Mouse (Mus musculus) CH12.LX (cell line): ENCODE data around the gene Lhfpl3. TPM values are rescaled to one million over a fixed set of nuclear protein-coding genes. Genes with fewer than 3 reads are reported as not detected.
A peak's percentile ranks its signal among the peaks of the same experiment; 100 is the strongest.

Source experiments
- DNase-seq: peaks from one replicate; pipeline ENCODE4 v3.0.0-alpha.2; 2013; ENCODE audit errors: extremely low read depth
- H3K27ac ChIP-seq: 2 replicates; pipeline ENCODE4 v1.5.1; 2012; ENCODE audit warnings: low read depth, mild to moderate bottlenecking, control low read depth, moderate library complexity; ENCODE audit not compliant: insufficient read depth
- H3K27me3 ChIP-seq: replicated peaks from 2 replicates; pipeline ENCODE3; 2012; ENCODE audit warnings: inconsistent platforms
- H3K36me3 ChIP-seq, 2 experiments: replicated peaks in 1 of 2; 2 replicates each; pipeline versions ENCODE3 to v1.6.1; 2012; ENCODE audit warnings: inconsistent platforms in 1 of 2, low read length in 1 of 2, mild to moderate bottlenecking in 1 of 2, mixed read lengths in 1 of 2, moderate library complexity in 1 of 2; ENCODE audit not compliant: control insufficient read depth in 1 of 2, insufficient read depth in 1 of 2
- H3K4me1 ChIP-seq, 2 experiments: 2 replicates each; pipeline ENCODE4 v1.6.1; 2012; ENCODE audit warnings: inconsistent platforms in 1 of 2, moderate library complexity in 1 of 2; ENCODE audit not compliant: insufficient read depth in 2 of 2, control insufficient read depth in 1 of 2
- H3K4me2 ChIP-seq: 2 replicates; pipeline ENCODE4 v1.6.1; 2012; ENCODE audit warnings: low read depth, mild to moderate bottlenecking, control low read depth; ENCODE audit not compliant: poor library complexity, insufficient read depth, severe bottlenecking
- H3K4me3 ChIP-seq, 3 experiments: fragments of 150-350 bp in 1 of 3; sonication (generic) in 1 of 3; replicated peaks in 1 of 3; 2 replicates each; pipeline versions ENCODE3 to v1.5.1; 2011 to 2012; ENCODE audit warnings: low read depth in 2 of 3, low read length in 2 of 3, mild to moderate bottlenecking in 2 of 3, moderate library complexity in 2 of 3, control low read depth in 1 of 3, improper control_type of control experiment in 1 of 3, inconsistent platforms in 1 of 3, mixed read lengths in 1 of 3; ENCODE audit not compliant: poor library complexity in 1 of 3
- H3K79me2 ChIP-seq: replicated peaks from 2 replicates; pipeline ENCODE4 v1.6.1; 2012; ENCODE audit warnings: mild to moderate bottlenecking, moderate library complexity; ENCODE audit not compliant: control insufficient read depth, poor library complexity, insufficient read depth, severe bottlenecking; ENCODE audit errors: extremely low read depth
- H3K9ac ChIP-seq: 2 replicates; pipeline ENCODE4 v1.6.1; 2012; ENCODE audit warnings: low read depth, mild to moderate bottlenecking, control low read depth, moderate library complexity; ENCODE audit not compliant: insufficient read depth
- H3K9me3 ChIP-seq: replicated peaks from 2 replicates; pipeline ENCODE3; 2012; ENCODE audit warnings: low read length, inconsistent platforms, mixed read lengths
- BHLHE40 ChIP-seq: IDR thresholded peaks from 2 replicates; pipeline ENCODE4 v1.6.1; 2011; ENCODE audit warnings: mild to moderate bottlenecking, low read depth, low read length, improper control_type of control experiment
- CHD1 ChIP-seq: IDR thresholded peaks from 2 replicates; pipeline ENCODE4 v1.6.1; 2012; ENCODE audit warnings: low read depth, low read length, improper control_type of control experiment, inconsistent platforms
- CHD2 ChIP-seq: IDR thresholded peaks from 2 replicates; pipeline ENCODE4 v1.6.1; 2011; ENCODE audit warnings: low read length, improper control_type of control experiment
- E2F4 ChIP-seq: IDR thresholded peaks from 2 replicates; pipeline ENCODE4 v1.6.1; 2011; ENCODE audit warnings: low read depth, low read length, improper control_type of control experiment; ENCODE audit not compliant: insufficient replicate concordance
- ELF1 ChIP-seq: IDR thresholded peaks from 2 replicates; pipeline ENCODE4 v1.6.1; 2014; ENCODE audit warnings: low read depth, mild to moderate bottlenecking, inconsistent platforms, low read length, improper control_type of control experiment
- EP300 ChIP-seq: IDR thresholded peaks from 2 replicates; pipeline ENCODE4 v1.6.1; 2011; ENCODE audit warnings: low read length, improper control_type of control experiment
- ETS1 ChIP-seq: conservative IDR thresholded peaks from 2 replicates; pipeline ENCODE4 v1.6.1; 2012; ENCODE audit warnings: low read depth, mild to moderate bottlenecking, inconsistent platforms, low read length, improper control_type of control experiment, moderate library complexity
- GABPA ChIP-seq: IDR thresholded peaks from 2 replicates; pipeline ENCODE4 v1.6.1; 2012; ENCODE audit warnings: low read depth, low read length, improper control_type of control experiment, inconsistent platforms; ENCODE audit not compliant: insufficient replicate concordance
- HCFC1 ChIP-seq: IDR thresholded peaks from 2 replicates; pipeline ENCODE4 v1.6.1; 2012; ENCODE audit warnings: low read depth, mild to moderate bottlenecking, inconsistent platforms, low read length, improper control_type of control experiment
- IRF4 ChIP-seq: IDR thresholded peaks from 2 replicates; pipeline ENCODE4 v1.6.1; 2014; ENCODE audit warnings: low read depth, mild to moderate bottlenecking, inconsistent platforms, low read length, improper control_type of control experiment
- JUN ChIP-seq: IDR thresholded peaks from 2 replicates; pipeline ENCODE4 v1.6.1; 2011; ENCODE audit warnings: low read depth, mild to moderate bottlenecking, low read length, improper control_type of control experiment, moderate library complexity; ENCODE audit not compliant: insufficient read depth
- JUND ChIP-seq: conservative IDR thresholded peaks from 2 replicates; pipeline ENCODE4 v1.6.1; 2011; ENCODE audit warnings: low read depth, low read length, improper control_type of control experiment
- KAT2A ChIP-seq: IDR thresholded peaks from 2 replicates; pipeline ENCODE4 v1.6.1; 2012; ENCODE audit warnings: low read length, improper control_type of control experiment, inconsistent platforms; ENCODE audit not compliant: insufficient replicate concordance
- MAFK ChIP-seq: IDR thresholded peaks from 2 replicates; pipeline ENCODE4 v1.6.1; 2011; ENCODE audit warnings: low read length, improper control_type of control experiment; ENCODE audit not compliant: insufficient replicate concordance
- MAX ChIP-seq: IDR thresholded peaks from 2 replicates; pipeline ENCODE4 v1.6.1; 2011; ENCODE audit warnings: low read length, improper control_type of control experiment
- MAZ ChIP-seq: IDR thresholded peaks from 2 replicates; pipeline ENCODE4 v1.6.1; 2012; ENCODE audit warnings: low read depth, mild to moderate bottlenecking, inconsistent platforms, low read length, improper control_type of control experiment, moderate library complexity
- MEF2A ChIP-seq: IDR thresholded peaks from 2 replicates; pipeline ENCODE4 v1.6.1; 2014; ENCODE audit warnings: low read depth, mild to moderate bottlenecking, inconsistent platforms, low read length, improper control_type of control experiment, borderline replicate concordance
- MXI1 ChIP-seq: IDR thresholded peaks from 2 replicates; pipeline ENCODE4 v1.6.1; 2011; ENCODE audit warnings: mild to moderate bottlenecking, low read depth, low read length, improper control_type of control experiment
- MYC ChIP-seq: IDR thresholded peaks from 2 replicates; pipeline ENCODE4 v1.6.1; 2011; ENCODE audit warnings: low read depth, mild to moderate bottlenecking, improper control_type of control experiment, low read length
- NELFE ChIP-seq: IDR thresholded peaks from 2 replicates; pipeline ENCODE4 v1.6.1; 2011; ENCODE audit warnings: low read depth, low read length, improper control_type of control experiment
- NRF1 ChIP-seq: IDR thresholded peaks from 2 replicates; pipeline ENCODE4 v1.6.1; 2014; ENCODE audit warnings: low read depth, mild to moderate bottlenecking, inconsistent platforms, low read length, improper control_type of control experiment, moderate library complexity
- PAX5 ChIP-seq: IDR thresholded peaks from 2 replicates; pipeline ENCODE4 v1.6.1; 2012; ENCODE audit warnings: low read length, inconsistent platforms, mixed read lengths
- POLR2A ChIP-seq: IDR thresholded peaks from 2 replicates; pipeline ENCODE4 v1.6.1; 2011; ENCODE audit warnings: low read depth, mild to moderate bottlenecking, improper control_type of control experiment, low read length
- POLR2AphosphoS2 ChIP-seq: IDR thresholded peaks from 2 replicates; pipeline ENCODE4 v1.6.1; 2011; ENCODE audit warnings: low read depth, low read length, improper control_type of control experiment
- RAD21 ChIP-seq: IDR thresholded peaks from 2 replicates; pipeline ENCODE4 v1.6.1; 2011; ENCODE audit warnings: low read depth, mild to moderate bottlenecking, low read length, improper control_type of control experiment, moderate library complexity
- RCOR1 ChIP-seq: conservative IDR thresholded peaks from 2 replicates; pipeline ENCODE4 v1.6.1; 2012; ENCODE audit warnings: low read depth, mild to moderate bottlenecking, inconsistent platforms, low read length, improper control_type of control experiment
- SIN3A ChIP-seq: IDR thresholded peaks from 2 replicates; pipeline ENCODE4 v1.6.1; 2012; ENCODE audit warnings: low read length, improper control_type of control experiment, inconsistent platforms
- SMC3 ChIP-seq: IDR thresholded peaks from 2 replicates; pipeline ENCODE4 v1.6.1; 2011; ENCODE audit warnings: low read depth, low read length, improper control_type of control experiment
- TBP ChIP-seq: conservative IDR thresholded peaks from 2 replicates; pipeline ENCODE4 v1.6.1; 2011; ENCODE audit warnings: low read depth, low read length, improper control_type of control experiment
- TCF12 ChIP-seq: IDR thresholded peaks from 2 replicates; pipeline ENCODE4 v1.6.1; 2014; ENCODE audit warnings: low read depth, mild to moderate bottlenecking, inconsistent platforms, low read length, improper control_type of control experiment
- UBTF ChIP-seq: IDR thresholded peaks from 2 replicates; pipeline ENCODE4 v1.6.1; 2012; ENCODE audit warnings: low read depth, mild to moderate bottlenecking, inconsistent platforms, low read length, improper control_type of control experiment, moderate library complexity
- USF1 ChIP-seq: IDR thresholded peaks from 2 replicates; pipeline ENCODE4 v1.6.1; 2014; ENCODE audit warnings: low read depth, mild to moderate bottlenecking, inconsistent platforms, low read length, improper control_type of control experiment
- USF2 ChIP-seq: conservative IDR thresholded peaks from 2 replicates; pipeline ENCODE4 v1.6.1; 2011; ENCODE audit warnings: low read depth, low read length, improper control_type of control experiment
- ZC3H11A ChIP-seq: IDR thresholded peaks from 2 replicates; pipeline ENCODE4 v1.6.1; 2012; ENCODE audit warnings: low read depth, mild to moderate bottlenecking, inconsistent platforms, low read length, improper control_type of control experiment
- ZKSCAN1 ChIP-seq: IDR thresholded peaks from 2 replicates; pipeline ENCODE4 v1.6.1; 2012; ENCODE audit warnings: low read depth, inconsistent platforms, low read length, improper control_type of control experiment, borderline replicate concordance
- ZMIZ1 ChIP-seq: IDR thresholded peaks from 2 replicates; pipeline ENCODE4 v1.6.1; 2012; ENCODE audit warnings: low read depth, mild to moderate bottlenecking, inconsistent platforms, low read length, improper control_type of control experiment
- ZNF384 ChIP-seq: IDR thresholded peaks from 2 replicates; pipeline ENCODE4 v1.6.1; 2012; ENCODE audit warnings: low read depth, low read length, improper control_type of control experiment, inconsistent platforms
- dilution Hi-C: fragments of 300-500 bp; cut with MboI; formaldehyde crosslinking; loops from 2 replicates; pipeline ENCODE4 v1.14.3; 2020; ENCODE audit warnings: low sequenced_read_pairs; ENCODE audit not compliant: extremely low pct_unique_long_range_greater_than_20kb, extremely low pct_ligation_motif_present
- in situ Hi-C: fragments of 300-500 bp; cut with MboI; formaldehyde crosslinking; loops from 3 replicates; pipeline ENCODE4 v1.14.3; 2019; ENCODE audit warnings: low sequenced_read_pairs, low pct_ligation_motif_present, low pct_unique_long_range_greater_than_20kb, mixed read lengths
- polyA plus RNA-seq: library from polyadenylated mRNA; unstranded; fragments of >175 nt; gene quantifications from 2 replicates; pipeline ENCODE4 v1.2.1, GENCODE M21; 2012; ENCODE audit warnings: low read depth; ENCODE audit not compliant: insufficient read length
- total RNA-seq, 2 experiments: library from RNA; depleted of rRNA; stranded (reverse); fragments of 300-350 nt in 1 of 2; fragments of >200 nt in 1 of 2; gene quantifications; 2 replicates each; pipeline ENCODE4 v1.2.3; 2012 to 2014

Gene Lhfpl3
- total and polyA plus RNA-seq, 3 experiments, result 0.08 to 0.11 TPM; not detected in 1

DNA sequence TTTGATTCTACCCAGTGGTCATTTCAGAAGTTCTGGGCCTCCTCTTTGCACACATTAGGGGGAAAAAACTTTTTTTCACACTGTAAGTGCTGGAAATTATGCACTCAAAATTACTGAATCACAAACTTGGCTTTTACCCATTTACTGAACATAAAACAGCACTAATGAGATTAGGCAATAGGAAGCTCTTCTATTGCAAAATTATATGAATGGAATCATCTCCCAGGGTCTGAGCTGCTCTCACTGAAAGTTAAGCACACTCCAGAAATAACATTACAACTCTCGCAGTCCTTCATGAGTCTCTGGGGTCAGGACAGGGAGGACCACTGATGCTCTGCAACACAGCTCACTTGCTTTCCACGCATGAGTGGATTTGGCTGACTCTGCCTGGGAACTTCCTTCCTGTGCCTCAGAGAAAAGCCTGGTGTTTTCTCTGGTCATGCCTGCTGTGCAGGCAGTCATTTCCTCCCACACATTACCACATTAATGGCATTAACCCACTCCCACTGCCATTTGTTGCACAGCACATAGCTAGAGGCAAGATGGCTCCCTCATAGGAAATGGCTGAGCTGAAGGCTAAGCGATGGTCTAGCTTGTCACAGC lies 510.1 kb downstream of the Lhfpl3 start:
- no peaks in the 10 kb centered on the region for H3K27me3 ChIP-seq
- peaks cover 5% of the 10 kb centered on the region for H3K9me3 ChIP-seq
- DNase-seq, result peak; percentile 53
- peaks cover 13 to 38% of the 10 kb centered on the region in 2 experiments for H3K4me1 ChIP-seq
- dilution Hi-C loops, result no loop called here
- H3K4me2 ChIP-seq, result no peak overlapping the region
- in situ Hi-C loops, result no loop called here
- H3K9ac ChIP-seq, result no peak overlapping the region
- TF ChIP-seq CHD1 (no peak), SIN3A (no peak), UBTF (no peak), PAX5 (no peak), USF1 (no peak), BHLHE40 (peak; percentile 59), JUND (no peak), MAZ (no peak), TBP (no peak), JUN (no peak), NRF1 (no peak), POLR2AphosphoS2 (no peak), TCF12 (peak; percentile 24; the same call in 1 of the 2 replicates), MAFK (no peak), ZKSCAN1 (no peak), EP300 (peak; percentile 48; the same call in 1 of the 2 replicates), RAD21 (no peak), ZNF384 (no peak), NELFE (no peak), MAX (no peak), ELF1 (no peak), POLR2A (no peak), SMC3 (no peak), HCFC1 (no peak; the same call in 1 of the 2 replicates), MYC (no peak), ZC3H11A (no peak), KAT2A (no peak), ETS1 (peak; percentile 51; the same call in 1 of the 2 replicates), ZMIZ1 (no peak), RCOR1 (no peak), IRF4 (no peak), E2F4 (no peak), CHD2 (no peak), USF2 (no peak), GABPA (no peak), MXI1 (no peak), MEF2A (0 out of 2 replicates have a peak, but pooled peaks have one; percentile 30)
- H3K36me3 ChIP-seq, result no peaks in the 10 kb centered on the region
- H3K27ac ChIP-seq, result peak overlapping the region; percentile 21; the same call in 1 of the 2 replicates
- no peak overlapping the region for H3K4me3 ChIP-seq
- H3K79me2 ChIP-seq, result no peaks in the 10 kb centered on the region
